Mouse (Mus musculus): ENCODE results near the gene P2ry12.

The P2ry12 gene

DNA sequence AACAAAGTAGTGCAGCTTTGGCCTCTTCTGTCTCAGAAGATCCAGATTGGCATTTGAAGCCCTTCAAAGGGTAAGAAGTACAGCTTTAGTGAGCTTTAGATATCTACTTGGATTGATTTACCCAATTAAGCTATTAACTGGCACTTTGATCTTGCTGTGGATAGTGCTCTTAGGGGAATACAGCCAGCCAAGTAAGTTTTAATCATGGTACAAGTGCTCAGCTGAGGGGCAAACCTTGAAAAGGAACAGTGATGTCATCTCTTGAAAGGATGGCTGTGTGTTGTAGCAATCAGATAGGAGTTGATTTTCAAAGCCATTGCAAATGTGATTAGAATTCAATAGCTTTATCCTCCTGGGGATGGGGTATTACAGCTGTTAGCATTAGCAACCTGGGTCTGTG, 80.5 kb downstream of the P2ry12 start:
- DNase-seq (ENCODE audit: low spot score in 2 of 2) = no peak

- DNase-seq (ENCODE audit: low spot score in 2 of 2) = no peak
Observed at GRCm38 (mm10) chr3:59181134-59181533, 81.5 kb downstream of the P2ry12 start.

DNA sequence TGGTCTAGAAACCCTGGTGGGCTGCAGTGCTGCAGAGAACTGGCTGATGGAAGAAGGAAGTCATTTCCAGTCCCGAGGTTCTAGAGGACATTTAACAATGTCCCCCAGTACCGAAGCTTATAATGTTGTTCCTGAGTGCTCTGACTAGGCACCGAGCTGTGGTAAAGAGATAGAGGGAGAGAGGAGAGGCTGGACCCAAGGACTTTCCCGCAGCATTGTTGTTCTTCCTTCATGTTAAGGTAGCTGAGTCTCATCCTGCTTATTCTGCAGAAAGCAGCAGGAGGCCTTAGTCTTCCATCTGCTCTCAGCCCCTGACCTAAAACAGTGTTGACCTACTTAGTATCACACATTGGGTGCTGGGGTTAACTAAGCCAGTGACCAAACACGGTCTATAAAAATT, 85.8 kb downstream of the P2ry12 start:
- DNase-seq (ENCODE audit: low spot score in 2 of 2) = no peak

- DNase-seq (ENCODE audit: low spot score in 2 of 2) = peak in 1 of 2 experiments; percentile 26
Observed at GRCm38 (mm10) chr3:59175234-59175633, 87.4 kb downstream of the P2ry12 start.

- DNase-seq (ENCODE audit: low spot score in 2 of 2) = no peak
Observed at GRCm38 (mm10) chr3:59174426-59175154, 88.1 kb downstream of the P2ry12 start.

- no peak for DNase-seq (ENCODE audit: low spot score in 2 of 2)
Observed at GRCm38 (mm10) chr3:59169921-59170627, 92.6 kb downstream of the P2ry12 start.

DNA sequence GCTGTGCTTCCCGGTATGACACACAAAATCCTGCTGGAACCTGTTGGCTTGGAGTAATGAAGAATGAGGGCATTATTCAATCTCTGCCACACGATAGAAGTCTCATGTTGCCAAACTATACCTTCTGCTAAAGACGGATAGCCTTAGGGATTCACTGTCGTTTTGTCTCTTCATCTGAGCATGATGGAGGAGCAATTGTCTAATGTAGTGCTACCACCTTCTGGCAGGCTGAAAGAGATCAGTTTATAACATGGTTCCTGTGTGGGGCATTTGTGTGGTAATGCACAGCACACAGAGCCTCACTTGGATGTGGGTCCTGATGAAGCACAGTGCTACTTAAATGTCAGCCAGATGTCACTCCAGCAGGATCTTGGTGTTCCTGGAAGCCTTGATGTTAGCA, 93.5 kb downstream of the P2ry12 start:
- DNase-seq (ENCODE audit: low spot score in 2 of 2) = no peak

- no peak for DNase-seq (ENCODE audit: low spot score in 2 of 2)
Observed at GRCm38 (mm10) chr3:59168476-59168875, 94.2 kb downstream of the P2ry12 start.

GRCm38 (mm10) chr3:59167417-59168054, 95.1 kb downstream of the P2ry12 start:
- DNase-seq (ENCODE audit: low spot score in 2 of 2) = peak in 1 of 2 experiments; percentile 25

All from right cerebral cortex, postnatal 36 days (tissue).